Mouse (Mus musculus) layer of hippocampus, adult 8-10 months (tissue): Measurements from ENCODE around the gene Mob3a. TPM values are rescaled to one million over a fixed set of nuclear protein-coding genes. Genes with fewer than 3 reads are reported as not detected.
"Not testable (repeated sequence)": the region's sequence is repeated elsewhere in the genome, so short reads cannot be mapped to it uniquely, and the experiment has no call there.

ENCODE experiments used
- DNase-seq, 2 experiments: peaks; one replicate each; pipeline ENCODE4 v3.0.0; 2022; ENCODE audit warnings: low spot score in 2 of 2
- total RNA-seq, 4 experiments: library from RNA; stranded (reverse); gene quantifications; 2 replicates each; pipeline ENCODE4 v1.2.4; 2022

The Mob3a gene
- total RNA-seq, 4 experiments from 2014 or later: 13.8 to 18.0 (median 15.0) TPM

DNA sequence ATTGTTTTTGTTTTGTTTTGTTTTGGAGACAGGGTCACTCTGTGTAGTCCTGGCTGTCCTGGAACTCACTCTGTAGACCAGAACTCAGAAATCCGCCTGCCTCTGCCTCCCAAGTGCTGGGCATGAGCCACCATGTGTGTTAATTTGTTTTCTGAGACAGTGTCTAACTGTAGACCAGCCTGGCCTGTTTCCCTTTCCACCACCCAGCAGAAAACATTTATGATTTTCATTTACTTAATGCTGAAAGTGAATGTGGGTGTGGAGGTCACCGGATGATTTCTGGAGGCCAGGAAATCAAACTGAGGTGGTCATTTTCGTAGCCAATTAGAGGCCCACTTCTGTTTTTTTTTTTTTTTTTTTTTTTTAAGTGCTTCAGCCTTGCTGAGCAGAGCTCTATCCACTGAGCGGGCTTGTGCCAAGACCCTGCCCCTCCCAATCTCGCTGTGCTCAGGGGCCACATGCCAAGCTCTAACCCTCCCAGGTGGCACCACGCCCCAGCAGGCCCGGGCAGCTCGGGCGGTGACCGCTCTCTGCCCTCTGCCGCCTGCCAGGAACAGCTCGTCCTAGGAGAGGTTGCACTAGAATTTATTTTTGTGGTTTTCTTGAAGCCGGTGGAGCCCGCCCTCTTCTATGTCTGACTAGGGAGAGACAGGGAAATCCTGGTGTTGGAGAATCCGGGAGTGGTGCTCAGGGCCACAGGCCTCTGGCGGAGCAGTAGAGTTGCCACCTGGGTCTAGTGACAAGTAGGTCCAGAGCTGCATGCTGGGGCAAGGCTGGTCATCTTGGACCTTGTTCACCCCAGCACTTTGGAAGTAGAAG, 37.4 kb downstream of the Mob3a start:
- DNase-seq: no peak

GRCm38 (mm10) chr10:80663485-80664196, 38.1 kb downstream of the Mob3a start:
- DNase-seq: no peak

DNA sequence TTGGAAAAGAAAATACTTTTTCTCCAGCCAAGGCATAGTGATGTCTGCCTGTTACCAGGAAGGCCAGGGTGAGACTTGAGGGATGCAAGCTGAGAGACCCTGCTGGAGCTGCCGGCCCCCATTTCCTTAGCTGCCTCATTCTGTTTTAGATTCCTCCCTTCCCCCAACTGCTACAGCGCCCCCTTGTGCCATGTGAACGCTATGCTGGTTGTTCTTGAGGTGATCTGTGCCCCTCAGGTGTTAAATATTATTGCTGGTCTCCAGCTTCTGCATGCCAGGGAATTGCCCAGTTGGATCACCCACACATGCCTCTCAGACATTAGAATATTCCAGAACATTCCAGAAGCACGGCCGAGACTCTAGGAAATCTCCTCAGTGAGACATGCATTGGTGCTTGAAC, 40.6 kb downstream of the Mob3a start:
- DNase-seq: no peak

- peak in 1 of 2 experiments; percentile 83 for DNase-seq
Observed at GRCm38 (mm10) chr10:80659213-80659612, 42.6 kb downstream of the Mob3a start.

DNA sequence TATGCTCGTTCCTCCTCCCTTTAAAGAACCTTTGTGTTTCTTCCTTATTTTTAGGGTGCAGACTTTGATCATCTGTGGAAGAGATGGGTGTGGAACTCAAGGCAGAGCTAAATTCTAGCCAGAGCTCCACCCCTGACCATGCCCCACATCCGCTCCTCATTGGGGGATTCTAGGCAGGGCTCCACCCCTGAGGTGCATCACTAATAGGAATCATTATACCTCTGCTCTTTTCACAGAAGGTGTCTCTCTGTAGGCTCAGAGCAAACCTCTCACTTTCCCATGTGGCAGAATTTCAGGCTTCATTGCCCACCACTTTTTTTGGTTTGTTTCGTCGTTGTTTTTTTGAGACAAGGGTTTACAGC, 43.0 kb downstream of the Mob3a start:
- no peak for DNase-seq

GRCm38 (mm10) chr10:80658194-80658840, 43.5 kb downstream of the Mob3a start:
- DNase-seq: no peak

DNA sequence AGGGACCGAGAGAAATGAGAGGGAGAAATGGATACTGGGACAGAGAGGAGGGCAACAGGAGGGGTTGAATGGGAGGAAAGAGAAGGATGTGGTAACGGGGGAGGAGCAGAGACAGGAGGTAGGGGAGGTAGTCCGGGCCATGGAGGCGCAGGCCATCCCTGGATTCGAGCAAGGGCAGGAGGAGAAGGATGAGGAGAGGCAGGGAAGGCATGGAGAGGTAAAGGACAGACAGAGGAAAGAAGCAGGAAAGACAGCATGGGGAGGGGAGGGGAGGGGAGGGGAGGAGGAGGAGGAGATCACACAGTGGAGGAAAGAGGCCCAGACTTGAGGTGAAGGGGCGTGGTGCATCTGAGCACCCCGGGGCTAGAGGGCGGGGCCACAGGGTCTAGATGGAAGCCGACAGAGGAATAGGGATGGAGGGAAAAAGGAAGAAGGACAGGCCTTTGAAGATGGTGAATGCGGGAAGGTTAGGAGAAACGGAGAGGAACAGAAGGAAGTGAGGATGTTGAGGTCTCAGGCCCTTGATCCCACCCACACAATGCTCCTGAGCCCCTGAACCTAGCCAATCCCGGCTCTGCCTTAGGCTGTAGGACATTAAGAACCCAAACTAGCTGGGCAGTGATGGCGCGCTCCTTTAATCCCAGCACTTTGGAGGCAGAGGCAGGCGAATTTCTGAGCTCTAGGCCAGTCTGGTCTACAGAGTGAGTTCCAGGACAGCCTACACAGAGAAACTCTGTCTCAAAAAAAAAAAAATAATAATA, 44.7 kb downstream of the Mob3a start, which contains the start of gene Btbd2:
Gene Btbd2 (minus strand): TSS at position 209 of the 761 bp plus-strand sequence.
- no peak for DNase-seq

- DNase-seq: peak; percentile 91 to 95
Observed at GRCm38 (mm10) chr10:80656130-80656862, 45.5 kb downstream of the Mob3a start.

DNA sequence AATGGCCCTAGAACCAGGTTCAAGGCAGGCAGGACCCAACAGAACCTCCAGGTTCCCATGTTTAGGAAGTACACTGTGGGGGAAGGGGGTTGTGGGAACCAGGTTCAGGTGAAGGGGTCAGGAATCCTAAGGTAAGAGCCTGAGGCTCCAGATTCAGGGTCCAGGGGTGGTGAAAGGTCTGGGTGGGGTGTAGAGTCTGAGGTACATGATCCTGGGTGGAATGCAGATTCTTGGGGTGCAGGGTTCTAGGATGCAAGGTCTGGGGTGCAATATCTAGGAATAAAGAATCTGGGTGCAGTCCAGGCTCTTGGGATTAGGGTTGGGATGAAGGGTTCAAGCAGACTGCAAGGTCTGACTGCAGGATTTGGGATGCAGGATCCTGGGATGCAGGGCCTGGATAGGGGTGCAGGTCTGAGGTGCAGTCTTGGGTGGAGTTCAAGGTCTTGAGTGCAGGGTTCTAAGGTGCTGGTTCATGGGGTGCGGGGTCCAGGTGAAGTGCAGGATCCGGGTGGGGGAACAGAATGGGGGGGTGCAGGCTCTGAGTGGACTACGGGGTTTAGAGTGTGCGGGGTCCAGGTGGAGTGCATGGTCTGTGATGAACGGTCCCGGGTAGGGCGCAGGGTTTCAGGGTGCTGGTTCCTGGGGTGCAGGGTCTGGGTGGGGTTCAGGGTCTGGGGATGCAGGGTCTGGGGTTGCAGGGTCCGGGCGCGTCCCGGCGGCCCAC, 46.2 kb downstream of the Mob3a start:
- DNase-seq: no peak

- DNase-seq: no peak
Observed at GRCm38 (mm10) chr10:80654866-80655265, 46.9 kb downstream of the Mob3a start.

DNA sequence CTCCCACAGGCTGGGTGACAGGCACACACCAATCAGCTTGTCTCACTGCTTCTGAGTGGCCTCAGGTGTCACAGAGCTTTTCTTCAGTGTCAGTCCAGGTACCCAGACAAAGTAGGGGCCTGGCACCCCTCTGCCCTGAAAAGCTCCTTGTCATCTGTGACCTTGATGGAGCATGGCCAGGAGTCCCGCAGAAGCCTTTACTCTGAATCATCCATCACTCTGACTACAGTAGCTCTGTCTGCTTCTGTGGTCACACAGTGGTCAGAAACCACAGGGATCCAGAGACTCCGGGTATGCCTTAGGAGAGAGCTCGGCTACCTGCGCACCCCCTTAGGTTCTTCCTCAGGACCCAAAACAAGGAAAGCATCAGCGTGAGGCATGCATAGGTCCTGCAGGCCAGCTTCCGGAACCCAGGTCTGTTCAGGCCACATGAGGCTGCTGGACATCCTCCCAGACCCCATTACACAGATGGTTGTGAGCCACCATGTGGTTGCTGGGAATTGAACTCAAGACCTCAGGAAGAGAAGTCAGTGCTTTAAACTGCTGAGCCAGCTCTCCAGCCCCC, 48.5 kb downstream of the Mob3a start:
- no peak for DNase-seq

DNA sequence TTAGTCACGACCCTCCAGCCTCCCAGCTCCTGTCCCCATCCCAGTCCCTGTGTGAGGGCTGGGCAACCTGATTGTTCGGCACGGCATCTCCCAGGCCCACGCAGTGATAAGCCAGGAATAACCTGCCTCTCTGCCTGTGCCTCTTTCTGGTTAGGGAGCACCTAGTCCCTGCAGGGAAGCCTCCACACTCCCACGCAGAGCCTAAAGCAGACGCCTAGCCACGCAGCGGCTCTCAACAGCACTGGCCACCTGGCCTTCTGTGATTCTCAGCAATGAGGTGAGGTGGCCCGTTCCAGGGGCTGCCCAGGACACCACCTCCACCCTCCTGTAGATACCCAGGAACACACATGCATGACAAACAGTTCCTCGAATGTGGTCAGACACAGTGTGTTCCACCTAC, 51.4 kb downstream of the Mob3a start:
- DNase-seq: no peak

DNA sequence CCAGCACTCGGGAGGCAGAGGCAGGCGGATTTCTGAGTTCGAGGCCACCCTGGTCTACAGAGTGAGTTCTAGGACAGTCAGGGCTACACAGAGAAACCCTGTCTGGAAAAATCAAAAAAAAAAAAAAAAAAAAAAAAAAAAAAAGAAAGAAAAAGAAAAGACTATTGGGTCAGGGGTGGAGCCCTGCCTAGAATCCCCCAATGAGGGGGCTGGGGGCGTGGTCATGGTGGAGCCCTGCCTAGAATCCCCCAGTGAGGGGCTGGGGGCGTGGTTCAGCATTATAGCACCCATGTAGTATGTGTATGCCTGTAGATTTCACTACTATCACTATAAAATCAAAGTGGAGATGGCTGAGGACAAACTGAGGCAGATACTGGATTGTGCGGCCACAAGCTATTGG, 51.9 kb downstream of the Mob3a start:
- DNase-seq: not testable (repeated sequence)

DNA sequence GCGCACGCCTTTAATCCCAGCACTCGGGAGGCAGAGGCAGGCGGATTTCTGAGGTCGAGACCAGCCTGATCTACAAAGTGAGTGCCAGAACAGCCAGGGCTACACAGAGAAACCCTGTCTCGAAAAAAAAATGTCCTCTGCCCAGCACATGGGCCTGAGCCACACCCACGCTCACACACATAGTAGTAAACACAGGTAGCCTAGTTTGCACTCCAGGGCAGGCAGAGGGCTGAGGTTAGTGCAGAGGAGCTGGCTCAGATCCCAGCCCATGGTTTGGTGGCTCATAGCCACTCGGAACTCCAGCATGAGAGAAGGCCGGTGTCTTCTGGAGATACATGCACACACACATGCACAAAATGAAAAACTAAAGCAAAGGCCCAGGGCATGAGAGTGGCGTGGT, 54.8 kb downstream of the Mob3a start:
- no peak for DNase-seq

GRCm38 (mm10) chr10:80635345-80635744, 66.4 kb downstream of the Mob3a start:
- no peak for DNase-seq

Other genes with a start within 250 kb of the Mob3a start
- under 1 TPM in 1 of 4 experiments, not detected in 3; 0.06 TPM for gene Onecut3, start 207.1 kb downstream of the Mob3a start, total RNA-seq
- gene Atp8b3, start 162.9 kb downstream of the Mob3a start, total RNA-seq: 1 to 10 TPM in 1 of 4 experiments, under 1 TPM in 3; 0.11 to 1.2 (median 0.17) TPM
- 10 to 100 TPM; 45.3 to 53.2 (median 49.5) TPM for gene Rexo1, start 140.4 kb downstream of the Mob3a start, total RNA-seq
- gene Klf16, start 124.7 kb downstream of the Mob3a start, total RNA-seq: 10 to 100 TPM; 47.5 to 51.9 (median 49.3) TPM
- gene Abhd17a, start 111.6 kb downstream of the Mob3a start, total RNA-seq: 100 to 1,000 TPM; 144 to 155 (median 147) TPM
- 10 to 100 TPM; 39.3 to 58.6 (median 42.8) TPM for gene Scamp4, start 99.1 kb downstream of the Mob3a start, total RNA-seq
- 1 to 10 TPM; 2.0 to 5.0 (median 3.0) TPM for gene Adat3, start 99.1 kb downstream of the Mob3a start, total RNA-seq
- 1 to 10 TPM; 3.0 to 5.4 (median 3.7) TPM for gene Gm49322, start 96.0 kb downstream of the Mob3a start, total RNA-seq
- gene Csnk1g2, start 79.1 kb downstream of the Mob3a start, total RNA-seq: 100 to 1,000 TPM; 190 to 230 (median 201) TPM
- gene Btbd2, start 44.9 kb downstream of the Mob3a start, total RNA-seq: 100 to 1,000 TPM in 2 of 4 experiments, 10 to 100 TPM in 2; 92.1 to 103 (median 97.9) TPM
- gene Mknk2, start 23.9 kb downstream of the Mob3a start, total RNA-seq: 10 to 100 TPM; 41.9 to 50.0 (median 45.1) TPM
- 10 to 100 TPM; 56.6 to 73.2 (median 69.8) TPM for gene Izumo4, start 207 bp upstream of the Mob3a start, total RNA-seq
- 100 to 1,000 TPM; 136 to 163 (median 147) TPM for gene Ap3d1, start 40.3 kb upstream of the Mob3a start, total RNA-seq
- gene Dot1l, start 53.2 kb upstream of the Mob3a start, total RNA-seq: 10 to 100 TPM; 43.7 to 56.4 (median 51.3) TPM
- gene Sf3a2, start 96.2 kb upstream of the Mob3a start, total RNA-seq: 10 to 100 TPM; 43.3 to 60.0 (median 50.2) TPM
- gene Plekhj1, start 96.6 kb upstream of the Mob3a start, total RNA-seq: 10 to 100 TPM; 61.4 to 75.8 (median 70.7) TPM
- gene Amh, start 103.3 kb upstream of the Mob3a start, total RNA-seq: 1 to 10 TPM; 2.4 to 4.0 (median 3.0) TPM
- 1 to 10 TPM in 3 of 4 experiments, under 1 TPM in 1; 0.91 to 4.7 (median 2.7) TPM for gene Jsrp1, start 111.5 kb upstream of the Mob3a start, total RNA-seq
- 100 to 1,000 TPM; 475 to 520 (median 506) TPM for gene Oaz1, start 124.7 kb upstream of the Mob3a start, total RNA-seq
- 10 to 100 TPM; 33.4 to 44.0 (median 40.3) TPM for gene Lingo3, start 142.1 kb upstream of the Mob3a start, total RNA-seq
- gene Lsm7, start 153.2 kb upstream of the Mob3a start, total RNA-seq: 10 to 100 TPM; 42.1 to 61.3 (median 57.5) TPM
- 10 to 100 TPM; 53.9 to 68.2 (median 59.3) TPM for gene Sppl2b, start 153.3 kb upstream of the Mob3a start, total RNA-seq
- under 1 TPM; 0.35 to 0.66 (median 0.46) TPM for gene Tmprss9, start 169.9 kb upstream of the Mob3a start, total RNA-seq
- 100 to 1,000 TPM; 112 to 139 (median 124) TPM for gene Timm13, start 199.0 kb upstream of the Mob3a start, total RNA-seq
- 10 to 100 TPM; 17.2 to 22.9 (median 19.9) TPM for gene Lmnb2, start 216.3 kb upstream of the Mob3a start, total RNA-seq
- gene Gadd45b, start 228.1 kb upstream of the Mob3a start, total RNA-seq: 10 to 100 TPM; 17.4 to 22.9 (median 20.2) TPM